Mouse (Mus musculus) fat pad, adult 2 months (tissue): ENCODE measurements around the gene Gtf2h2.
"Not testable (repeated sequence)": the region's sequence is repeated elsewhere in the genome, so short reads cannot be mapped to it uniquely, and the experiment has no call there.

ENCODE experiments used
- DNase-seq: peaks from one replicate; pipeline ENCODE4 v3.0.0-alpha.2; 2011; ENCODE audit warnings: low read depth, low spot score; ENCODE audit errors: extremely low read depth

The Gtf2h2 gene

DNA sequence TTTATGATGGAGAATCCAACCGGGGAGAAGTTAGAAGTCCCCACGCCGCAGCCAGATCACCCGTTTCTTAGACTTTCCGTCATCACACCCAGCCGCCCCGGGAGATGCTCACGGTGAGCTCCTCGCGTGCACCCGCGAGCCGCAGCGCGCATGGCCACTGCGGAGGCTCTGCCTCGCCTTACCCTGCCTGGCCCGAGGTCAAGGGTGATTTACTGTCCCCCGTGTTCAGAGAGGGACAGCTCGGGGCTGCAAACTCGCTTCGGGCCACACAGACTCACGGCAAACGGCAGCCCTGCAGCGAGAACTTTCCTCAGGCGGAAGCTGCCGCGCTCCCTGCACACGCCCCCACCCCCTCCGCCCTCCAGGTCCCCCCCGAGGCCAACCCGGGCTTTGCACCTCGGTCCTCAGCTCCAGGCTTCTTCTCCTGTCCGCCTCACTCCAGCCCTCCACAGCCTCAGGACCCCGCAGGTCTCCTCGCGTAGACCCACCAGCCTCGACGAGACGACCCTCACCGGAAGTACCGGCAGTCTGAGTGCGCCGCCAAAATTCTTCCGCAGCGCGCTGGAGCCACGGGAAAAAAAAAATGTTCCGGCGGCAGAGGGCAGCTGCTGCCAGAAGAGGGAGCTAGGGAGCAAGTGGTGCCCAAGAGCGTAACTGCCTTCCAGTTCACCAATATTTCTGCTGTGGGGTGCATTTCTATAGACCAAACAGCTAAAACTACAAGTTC lies at the start of gene Gtf2h2:
TSS of gene Gtf2h2 (minus strand) at position 519 of the 727 bp plus-strand sequence.
- DNase-seq: no peak

GRCm38 (mm10) chr13:100536149-100536548 lies 43.8 kb upstream of the Gtf2h2 start:
- DNase-seq: no peak

DNA sequence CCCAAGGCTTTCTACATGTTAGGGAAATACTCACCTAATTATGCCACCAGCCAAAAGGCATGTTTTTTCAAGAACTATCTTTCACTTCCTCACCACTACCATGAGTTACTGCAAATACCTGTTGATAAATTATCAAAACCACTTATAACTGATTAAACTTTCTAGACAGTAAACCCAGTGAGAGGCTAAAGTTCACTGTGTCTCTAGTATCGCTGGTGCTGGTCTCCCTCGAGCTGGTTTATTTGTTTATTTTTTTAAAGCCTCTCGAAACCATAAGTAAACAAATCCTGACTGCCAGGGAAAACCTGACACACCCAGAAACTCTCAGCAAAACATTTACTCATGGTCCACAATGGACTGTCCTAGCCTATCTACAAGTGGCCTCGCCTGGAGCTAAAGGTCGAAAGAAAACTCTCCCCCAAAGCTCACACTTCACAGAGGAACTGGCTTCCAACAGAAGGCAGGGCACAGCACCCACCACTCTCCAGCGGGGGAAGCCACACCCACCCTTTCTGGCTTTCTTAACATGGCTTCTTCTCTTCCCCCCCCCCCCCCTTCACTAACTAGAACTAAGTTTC lies 40.5 kb upstream of the Gtf2h2 start:
- no peak for DNase-seq

DNA sequence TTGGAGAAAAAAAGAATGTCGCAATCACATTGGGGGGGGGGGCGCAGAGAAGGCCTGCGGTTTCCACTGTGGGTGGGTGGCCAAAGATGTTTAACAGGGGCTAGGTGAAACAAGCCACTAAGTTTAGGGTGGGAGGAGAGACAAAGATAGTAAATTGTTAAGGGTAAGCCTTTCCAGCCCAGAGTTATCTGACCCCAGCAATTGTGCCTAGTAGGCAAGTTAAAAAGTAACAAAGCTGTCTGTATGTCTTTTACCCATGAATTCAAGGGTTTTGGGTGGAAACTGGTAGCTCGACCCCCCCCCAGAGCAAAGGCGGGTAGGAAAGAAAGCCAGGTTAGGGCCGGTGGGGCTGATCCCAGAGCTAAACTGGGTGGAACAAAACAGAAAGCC lies 34.3 kb upstream of the Gtf2h2 start:
- DNase-seq: no peak

GRCm38 (mm10) chr13:100525935-100526648 lies 33.7 kb upstream of the Gtf2h2 start:
- no peak for DNase-seq

- DNase-seq: no peak
These were observed 32.5 kb upstream of the Gtf2h2 start for GRCm38 (mm10) chr13:100524896-100525295.

DNA sequence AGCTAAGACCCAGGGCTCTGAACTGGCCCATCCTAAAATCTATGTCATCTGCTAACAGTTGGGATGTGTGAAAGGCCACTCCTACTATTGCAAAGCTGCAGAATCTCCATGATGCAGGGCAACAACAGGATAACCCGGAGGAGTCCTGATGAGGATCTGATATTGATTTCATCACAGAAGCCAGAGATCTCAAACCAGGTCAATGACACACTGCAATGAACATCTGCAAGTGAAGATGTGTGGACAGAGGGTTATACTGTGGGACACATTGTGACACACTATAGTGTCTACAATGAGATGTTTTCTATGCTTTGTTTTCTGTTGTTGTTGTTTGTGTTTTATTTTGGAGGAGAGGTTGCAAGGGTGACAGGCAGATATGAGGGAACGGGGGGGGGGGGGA lies 31.3 kb upstream of the Gtf2h2 start:
- no peak for DNase-seq

GRCm38 (mm10) chr13:100521724-100522591 lies 29.6 kb upstream of the Gtf2h2 start:
- DNase-seq: no peak

- no peak for DNase-seq
These were observed 26.8 kb upstream of the Gtf2h2 start for GRCm38 (mm10) chr13:100519162-100519561.

DNA sequence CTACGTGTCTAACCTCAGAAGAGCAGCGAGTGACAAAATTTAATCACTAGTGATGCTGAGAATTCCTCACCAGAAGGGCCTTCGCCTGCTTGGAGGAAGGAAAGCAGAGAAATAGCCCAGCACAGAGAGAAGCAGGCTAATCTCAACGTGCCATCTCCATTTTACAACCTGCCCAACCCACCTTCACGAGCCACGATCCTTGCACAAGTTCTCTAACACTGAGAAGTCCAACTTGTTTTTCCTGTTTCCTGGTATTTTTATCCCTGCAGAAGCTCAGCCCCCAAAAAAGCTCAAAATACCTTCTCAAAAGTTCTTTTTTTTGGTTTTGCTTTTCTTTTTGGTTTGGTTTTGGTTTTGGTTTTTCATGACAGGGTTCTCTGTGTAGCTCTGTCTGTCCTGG lies 25.8 kb upstream of the Gtf2h2 start:
- DNase-seq: no peak

DNA sequence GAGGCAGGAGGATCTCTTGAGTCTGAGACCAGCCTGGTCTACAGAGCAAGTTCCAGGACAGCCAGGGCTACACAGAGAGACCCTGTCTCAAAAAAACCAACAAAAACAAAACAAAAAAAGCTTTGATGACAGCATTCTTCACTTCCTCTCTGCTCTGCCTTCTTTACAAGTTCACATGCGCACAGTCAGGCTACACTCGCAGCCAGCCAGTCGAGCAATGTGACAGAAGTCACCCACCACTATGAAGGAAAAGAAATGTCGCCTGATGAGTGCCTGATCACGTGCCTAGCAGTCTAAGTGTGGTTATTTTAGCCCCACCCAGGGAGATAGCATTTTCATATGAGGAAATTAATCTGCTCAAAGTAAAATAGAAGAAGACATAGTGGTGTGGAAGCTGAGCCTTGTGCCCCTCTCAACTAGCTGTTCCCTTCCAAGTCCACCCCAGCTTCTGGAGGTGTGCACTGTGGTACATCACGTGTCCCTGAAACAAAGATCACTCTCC lies 25.3 kb upstream of the Gtf2h2 start:
- no peak for DNase-seq

DNA sequence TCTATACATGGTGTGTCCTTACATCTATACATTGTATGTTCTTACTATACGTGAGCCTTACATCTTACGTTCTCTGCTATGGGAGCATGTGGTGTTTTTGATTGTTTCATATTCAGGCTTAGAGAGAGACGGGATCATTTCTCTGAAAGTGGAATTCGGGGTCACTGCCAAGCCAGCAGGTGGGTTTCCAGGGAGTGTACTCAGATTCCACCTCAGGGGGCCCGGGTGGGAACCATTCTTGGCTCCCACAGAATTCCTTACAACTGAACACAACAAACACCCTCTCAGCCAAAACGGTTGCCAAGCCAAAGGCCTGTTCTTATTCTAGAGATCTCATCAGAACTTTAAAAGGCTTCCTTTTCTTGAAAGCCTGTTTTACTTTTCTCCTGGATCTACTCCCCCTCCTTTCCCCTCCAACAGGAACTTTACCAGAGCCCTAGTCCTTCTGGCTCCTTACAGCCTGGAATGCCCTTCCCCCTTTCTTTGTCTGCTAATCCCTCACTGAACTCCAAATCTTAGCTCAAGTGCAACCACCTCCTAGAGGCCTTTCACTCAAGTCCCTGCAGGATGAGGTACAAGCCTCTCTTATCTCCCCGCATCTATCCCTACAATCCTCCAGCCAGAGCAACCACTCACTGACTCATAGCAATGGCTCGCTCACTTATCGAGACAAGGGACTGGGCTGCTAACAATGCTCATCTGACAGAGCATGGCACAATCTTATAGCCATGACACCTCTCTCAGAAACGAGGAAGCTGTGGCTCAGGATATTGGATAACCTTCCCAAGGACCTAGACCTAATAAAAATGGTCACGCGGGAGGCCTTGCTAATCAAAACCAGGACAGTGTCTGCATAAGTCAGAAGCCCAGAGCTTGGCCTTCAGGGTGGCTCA lies 24.1 kb upstream of the Gtf2h2 start:
- DNase-seq: peak; percentile 86

- DNase-seq: no peak
These were observed 20.4 kb upstream of the Gtf2h2 start for GRCm38 (mm10) chr13:100512792-100513191.

DNA sequence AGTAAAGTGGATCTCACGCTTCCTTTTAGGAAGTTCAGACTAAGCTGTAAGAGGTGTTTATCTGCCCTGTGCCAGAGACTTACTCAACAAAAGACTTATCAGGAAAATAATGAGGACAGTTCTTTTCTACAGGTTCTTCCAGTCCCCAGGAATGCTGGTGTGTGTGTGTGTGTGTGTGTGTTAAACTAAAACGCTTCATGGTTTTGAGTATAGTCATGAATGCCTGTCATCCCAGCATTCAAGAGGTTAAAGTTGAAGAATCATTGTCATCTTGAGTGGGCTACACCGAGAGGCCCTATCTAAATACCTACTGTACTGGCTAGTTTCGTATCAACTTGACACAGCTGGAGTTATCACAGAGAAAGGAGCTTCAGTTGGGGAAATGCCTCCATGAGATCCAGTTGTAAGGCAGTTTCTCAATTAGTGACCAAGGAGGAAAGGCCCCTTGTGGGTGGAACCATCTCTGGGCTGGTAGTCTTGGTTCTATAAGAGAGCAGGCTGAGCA lies 19.5 kb upstream of the Gtf2h2 start:
- no peak for DNase-seq

- DNase-seq: no peak
These were observed 18.9 kb upstream of the Gtf2h2 start for GRCm38 (mm10) chr13:100511146-100511859.

DNA sequence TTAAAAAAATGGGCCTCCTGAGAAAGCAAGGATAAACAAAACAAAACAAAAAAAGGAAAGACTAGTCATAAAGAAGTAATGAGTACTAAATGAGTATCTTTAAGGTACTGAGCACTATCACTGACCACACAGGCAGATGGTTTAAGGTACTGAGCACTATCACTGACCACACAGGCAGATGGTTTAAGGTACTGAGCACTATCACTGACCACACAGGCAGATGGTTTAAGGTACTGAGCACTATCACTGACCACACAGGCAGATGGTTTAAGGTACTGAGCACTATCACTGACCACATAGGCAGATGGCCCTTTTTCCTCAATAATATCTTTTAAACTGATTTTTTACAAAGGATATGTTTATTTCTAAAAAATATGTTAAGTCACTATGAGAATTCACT lies 7.2 kb upstream of the Gtf2h2 start:
- DNase-seq: not testable (repeated sequence)

- DNase-seq: no peak
These were observed 3.0 kb upstream of the Gtf2h2 start for GRCm38 (mm10) chr13:100495337-100495736.

DNA sequence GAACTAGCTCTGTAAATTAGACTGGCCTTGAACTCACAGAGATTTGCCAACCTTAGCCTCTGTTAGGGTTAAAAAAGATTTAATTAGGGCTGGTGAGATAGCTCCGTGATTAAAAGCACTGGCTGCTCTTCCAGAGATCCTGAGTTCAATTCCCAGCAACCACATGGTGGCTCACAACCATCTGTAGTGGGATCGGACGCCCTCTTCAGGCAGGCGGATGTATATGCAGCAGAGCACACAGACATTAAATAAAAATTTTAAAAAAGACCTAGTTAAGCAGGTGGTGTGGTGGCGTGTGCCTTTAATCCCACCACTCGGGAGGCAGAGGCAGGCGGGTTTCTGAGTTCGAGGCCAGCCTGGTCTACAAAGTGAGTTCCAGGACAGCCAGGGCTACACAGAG lies 2.0 kb upstream of the Gtf2h2 start:
- DNase-seq: not testable (repeated sequence)

GRCm38 (mm10) chr13:100493313-100493712 lies 934 bp upstream of the Gtf2h2 start:
- DNase-seq: no peak
